Mouse (Mus musculus) bone marrow, adult 2 months (tissue): ENCODE measurements around the gene Mccc1.

Experiments used
- CTCF ChIP-seq: fragments of 200-500 bp; IDR thresholded peaks from 2 replicates; pipeline ENCODE4 v1.5.1; 2011; ENCODE audit warnings: low read length, control low read depth; ENCODE audit not compliant: control insufficient read depth, insufficient read depth
- POLR2A ChIP-seq: fragments of 200-500 bp; IDR thresholded peaks from 2 replicates; pipeline ENCODE4 v1.6.1; 2011; ENCODE audit warnings: low read depth, mild to moderate bottlenecking, control low read depth, low read length, borderline replicate concordance; ENCODE audit not compliant: control insufficient read depth

DNA sequence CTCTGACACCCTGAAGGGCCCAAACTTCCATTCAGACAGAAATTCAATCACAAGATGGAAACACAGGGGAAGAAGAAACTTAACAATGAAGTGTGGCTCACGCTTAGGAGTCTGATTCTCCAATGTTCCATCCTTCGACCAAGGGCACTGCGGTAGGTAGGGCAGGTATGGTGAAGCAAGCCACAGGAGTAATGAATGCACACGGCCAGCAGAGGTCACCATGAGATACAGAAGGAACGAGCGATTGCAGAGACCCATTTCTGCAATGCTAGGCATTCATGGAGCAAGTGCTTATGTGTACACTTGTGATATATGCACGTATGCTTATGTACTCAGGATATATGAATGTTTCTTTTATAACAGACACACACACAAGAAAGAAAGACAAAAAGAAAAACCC, 26.9 kb downstream of the Mccc1 start:
- TF ChIP-seq CTCF (peak; percentile 73), POLR2A (no peak)
